Mouse (Mus musculus): ENCODE measurements around the gene Tead2.

DNA sequence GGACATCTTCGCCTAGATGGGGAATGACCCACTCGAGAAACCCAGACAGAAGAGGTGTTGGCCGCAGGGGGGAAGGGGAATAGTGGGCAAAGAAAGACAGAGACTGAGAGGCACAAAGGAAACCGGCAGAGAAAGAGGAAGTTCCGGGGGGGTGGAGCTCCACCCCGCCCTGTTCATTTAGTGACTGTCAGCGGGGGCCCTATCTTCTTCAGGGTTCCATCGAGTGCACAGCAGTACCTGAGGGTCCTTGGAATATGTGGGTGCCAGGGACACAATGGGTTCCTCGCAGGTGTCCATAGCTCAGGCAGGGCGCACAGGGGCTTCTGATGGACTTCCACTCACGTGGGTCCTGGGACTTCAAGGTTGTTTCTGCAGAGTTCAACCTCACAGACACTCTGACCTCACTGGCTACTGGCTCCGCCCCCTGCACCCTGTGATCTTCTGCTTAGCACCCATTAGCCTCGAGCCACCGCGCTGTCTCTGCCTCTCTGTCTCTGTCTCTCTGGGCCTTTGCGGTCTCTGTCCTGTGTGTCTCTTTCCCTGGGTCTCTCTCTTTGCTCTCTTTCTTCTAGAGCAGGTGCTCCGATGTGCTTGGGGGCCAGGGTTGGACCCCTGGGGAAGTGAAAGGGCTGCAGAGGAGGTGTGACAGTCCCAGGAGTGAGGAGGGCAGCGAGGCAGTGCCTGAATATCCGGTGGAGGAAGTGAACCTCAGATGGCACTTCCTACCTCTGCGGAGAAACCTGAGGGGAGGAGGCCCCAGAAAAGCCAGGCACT lies 23.4 kb downstream of the Tead2 start, which contains the start of gene Cd37:
- TF ChIP-seq CTCF (IDR thresholded peaks at IDR 0.05) (no peak), EP300 (IDR thresholded peaks at IDR 0.05) (no peak)
